Comparison of ENCODE assay signal across 19 mouse cellular contexts in genomic region chr11:5265764-5266163, GRCm38 (mm10). TPM values are rescaled to one million over a fixed set of nuclear protein-coding genes. Genes with fewer than 3 reads are reported as not detected.
DNase-seq lines count a peak whose midpoint lies in the region; ATAC-seq and TF ChIP-seq lines count a peak whose summit lies in the region.
"Had no signal": no experiment of that assay in that cellular context is flagged by ENCODE, and none has a peak within 500 bp of the region (broad histone marks: within the 10 kb centered on the region; RNA-seq: fewer than 3 reads in every experiment).

No protein-coding gene starts in this region.

- no peak overlapping the region for H3K4me3 ChIP-seq in heart, adult 2 months
- no peak overlapping the region for H3K4me3 ChIP-seq in heart, embryonic 13.5 days
- H3K4me3 ChIP-seq in heart, postnatal 0 days (ENCODE audit: low read depth, low read length), result no peak overlapping the region
- no peak overlapping the region for H3K4me3 ChIP-seq in kidney, embryonic 14.5 days (ENCODE audit: low read length)
- H3K4me3 ChIP-seq: embryonic facial prominence, embryonic 10.5 days; forebrain, embryonic 13.5 days; hindbrain, embryonic 13.5 days had no signal

- ATAC-seq in heart, embryonic 13.5 days (ENCODE audit: extremely low read depth, insufficient number of reproducible peaks, low FRiP score, low TSS enrichment), result no peak
- peak; percentile 70 for ATAC-seq in heart, postnatal 0 days (ENCODE audit: insufficient read depth, low read depth)
- no peak for ATAC-seq in kidney, embryonic 14.5 days (ENCODE audit: low FRiP score, low TSS enrichment)
- ATAC-seq: forebrain, embryonic 13.5 days; forebrain, postnatal 0 days; hindbrain, postnatal 0 days had no signal

- intact Hi-C loops in heart, adult 2 months (cut with DNase I), result no loop called here
- intact Hi-C loops in heart, postnatal 14 days (cut with DNase I), result no loop called here

- H3K27me3 ChIP-seq in heart, adult 2 months (ENCODE audit: control insufficient read depth, insufficient read depth, low read length), result no peaks in the 10 kb centered on the region
- no peaks in the 10 kb centered on the region for H3K27me3 ChIP-seq in heart, embryonic 13.5 days (replicated peaks)
- no peaks in the 10 kb centered on the region for H3K27me3 ChIP-seq in heart, postnatal 0 days (ENCODE audit: control insufficient read depth, insufficient read depth, low read length)
- no peaks in the 10 kb centered on the region for H3K27me3 ChIP-seq in kidney, embryonic 14.5 days (ENCODE audit: control insufficient read depth, insufficient read depth, low read length)

- TF ChIP-seq EP300 in heart, adult 2 months (IDR thresholded peaks at IDR 0.05; ENCODE audit: insufficient read depth, low read depth, low read length), result no peak
- TF ChIP-seq EP300 in heart, postnatal 0 days (IDR thresholded peaks at IDR 0.05; ENCODE audit: low read depth), result no peak

- peak overlapping the region; percentile 76 for H3K27ac ChIP-seq in heart, adult 2 months
- peak overlapping the region; percentile 98 for H3K27ac ChIP-seq in heart, embryonic 13.5 days (replicated peaks)
- peak overlapping the region; percentile 96 for H3K27ac ChIP-seq in heart, postnatal 0 days (ENCODE audit: low read depth)
- no peak overlapping the region for H3K27ac ChIP-seq in kidney, embryonic 14.5 days (ENCODE audit: low read depth, low read length)
- H3K27ac ChIP-seq: embryonic facial prominence, embryonic 10.5 days; forebrain, embryonic 13.5 days; hindbrain, embryonic 13.5 days; hindbrain, postnatal 0 days had no signal

- no peaks in the 10 kb centered on the region for H3K9me3 ChIP-seq in heart, embryonic 13.5 days
- H3K9me3 ChIP-seq in heart, postnatal 0 days (replicated peaks; ENCODE audit: control insufficient read depth, low read length), result no peaks in the 10 kb centered on the region
- no peaks in the 10 kb centered on the region for H3K9me3 ChIP-seq in kidney, embryonic 14.5 days (ENCODE audit: control insufficient read depth, low read length)
- H3K9me3 ChIP-seq: embryonic facial prominence, embryonic 10.5 days; forebrain, embryonic 13.5 days; G1E; hindbrain, embryonic 13.5 days had no signal

- TF ChIP-seq CTCF in heart, adult 2 months (IDR thresholded peaks at IDR 0.05), result no peak
- no peak for TF ChIP-seq CTCF in heart, postnatal 0 days (IDR thresholded peaks at IDR 0.05; ENCODE audit: low read depth)

- no peak for TF ChIP-seq POLR2A in heart, adult 2 months (IDR thresholded peaks at IDR 0.05; ENCODE audit: insufficient read depth, low read depth, low read length)

- H3K36me3 ChIP-seq in heart, adult 2 months (ENCODE audit: control insufficient read depth, insufficient read depth, low read length), result no peaks in the 10 kb centered on the region
- no peaks in the 10 kb centered on the region for H3K36me3 ChIP-seq in heart, embryonic 13.5 days
- H3K36me3 ChIP-seq in heart, postnatal 0 days (replicated peaks; ENCODE audit: control insufficient read depth, insufficient read depth, low read length), result no peaks in the 10 kb centered on the region
- H3K36me3 ChIP-seq in kidney, embryonic 14.5 days (ENCODE audit: control insufficient read depth, insufficient read depth, low read length), result no peaks in the 10 kb centered on the region
- H3K36me3 ChIP-seq: embryonic facial prominence, embryonic 10.5 days; G1E; hindbrain, embryonic 13.5 days had no signal

- H3K4me2 ChIP-seq in heart, embryonic 13.5 days, result 0 out of 2 replicates have a peak overlapping the region, but pooled peaks have one; percentile 31
- H3K4me2 ChIP-seq in heart, postnatal 0 days (ENCODE audit: low read depth, low read length), result no peak overlapping the region
- H3K4me2 ChIP-seq in kidney, embryonic 14.5 days (replicated peaks; ENCODE audit: low read depth, low read length), result no peak overlapping the region
- H3K4me2 ChIP-seq: forebrain, embryonic 13.5 days; hindbrain, embryonic 13.5 days had no signal

- H3K9ac ChIP-seq in heart, adult 2 months (ENCODE audit: low read depth, low read length), result no peak overlapping the region
- peak overlapping the region; percentile 4; the same call in 1 of the 2 replicates for H3K9ac ChIP-seq in heart, embryonic 13.5 days
- no peak overlapping the region for H3K9ac ChIP-seq in heart, postnatal 0 days (replicated peaks; ENCODE audit: low read depth, low read length)
- H3K9ac ChIP-seq in kidney, embryonic 14.5 days (ENCODE audit: low read depth, low read length), result no peak overlapping the region
- H3K9ac ChIP-seq: forebrain, embryonic 13.5 days; forebrain, postnatal 0 days; hindbrain, embryonic 13.5 days had no signal

- WGBS in heart, adult 2 months, result 56% methylated on average over 8 of the region's 8 CpGs
- WGBS in heart, embryonic 13.5 days, result 51% methylated on average over 8 of the region's 8 CpGs
- WGBS in heart, postnatal 0 days, result 33% methylated on average over 8 of the region's 8 CpGs
- 76% methylated on average over 8 of the region's 8 CpGs for WGBS in kidney, embryonic 14.5 days

- H3K79me2 ChIP-seq in heart, adult 2 months (replicated peaks; ENCODE audit: control insufficient read depth, insufficient read depth, low read length), result no peaks in the 10 kb centered on the region

- DNase-seq in heart, adult 2 months, result no peak
- no peak for DNase-seq in heart, adult 8-10 months (ENCODE audit: low spot score)
- no peak for DNase-seq in heart, postnatal 14 days
- peak; percentile 90 for DNase-seq in heart, postnatal 0 days (ENCODE audit: low spot score)
- DNase-seq in thymus, adult 18-20 months, result no peak
- DNase-seq: adrenal gland, adult 8-10 months; adrenal gland, postnatal 36 days; cerebellum, adult 2 months; cerebellum, postnatal 10 days; forebrain, postnatal 0 days; kidney, adult 11 months; kidney, adult 9 months had no signal

- H3K4me1 ChIP-seq in heart, adult 2 months (ENCODE audit: control insufficient read depth, insufficient read depth, low read length), result peaks cover 3% of the 10 kb centered on the region; the same call in 1 of the 2 replicates
- H3K4me1 ChIP-seq in heart, embryonic 13.5 days, result peaks cover 45% of the 10 kb centered on the region
- peaks cover 27% of the 10 kb centered on the region for H3K4me1 ChIP-seq in heart, postnatal 0 days (ENCODE audit: control insufficient read depth, insufficient read depth)
- H3K4me1 ChIP-seq in kidney, embryonic 14.5 days (ENCODE audit: control insufficient read depth, insufficient read depth, low read length), result 0 out of 2 replicates have a peak, but pooled peaks cover 4% of the 10 kb centered on the region

RNA-seq across cellular contexts. Expression of gene Kremen1, which starts 4.4 kb away (rescaled TPM):
- 10 to 100 TPM; 80.3 to 93.9 TPM for total RNA-seq in heart, adult 2 months (2021)
- 59.7 and 80.8 TPM in 2 replicates for polyA plus RNA-seq in heart, adult 2 months (2012; rRNA removed)
- total RNA-seq in heart, adult 8-10 months (2022), result 100 to 1,000 TPM in 2 of 4 experiments, 10 to 100 TPM in 2; 86.5 to 107 (median 100) TPM
- 29.0 and 29.2 TPM in 2 replicates for polyA plus RNA-seq in heart, embryonic 13.5 days (2015; fragmentation: Nextera tagmentation; extraction: Ambion mirVana)
- 10 to 100 TPM; 69.9 to 70.5 TPM for total RNA-seq in heart, postnatal 14 days (2021)
- 90.2 and 103 TPM in 2 replicates for total RNA-seq in heart, postnatal 0 days (2014; rRNA removed; ENCODE audit: low replicate concordance)
- 24.3 and 28.5 TPM in 2 replicates for polyA plus RNA-seq in heart, postnatal 0 days (2015; fragmentation: Nextera tagmentation; extraction: Ambion mirVana)
- polyA plus RNA-seq in kidney, embryonic 14.5 days (2014; fragmentation: Nextera tagmentation; extraction: Ambion mirVana), result 7.8 and 17.2 TPM in 2 replicates
